Mouse (Mus musculus): ENCODE results near the gene E2f2.

GRCm38 (mm10) chr4:136199562-136200292 is 27.5 kb downstream of the E2f2 start:
- no peak for TF ChIP-seq POLR2A (IDR thresholded peaks at IDR 0.05; ENCODE audit: borderline replicate concordance, extremely low read depth, insufficient read depth, insufficient read length, poor library complexity, severe bottlenecking)
- TF ChIP-seq CTCF (IDR thresholded peaks at IDR 0.05; ENCODE audit: borderline replicate concordance, extremely low read depth, insufficient read depth, insufficient read length), result peak; percentile 86

Data from brain, embryonic 14.5 days (tissue).